Mouse (Mus musculus): ENCODE data around the gene Zscan25. TPM values are rescaled to one million over a fixed set of nuclear protein-coding genes. Genes with fewer than 3 reads are reported as not detected.

Gene Zscan25
- polyA plus RNA-seq, 1 experiment from 2014 or later, result 0.22 TPM

Other genes with a start within 250 kb of the Zscan25 start
- not detected in 2 replicates for gene Gm4871, start 247.7 kb upstream of the Zscan25 start, polyA plus RNA-seq (2015; fragmentation: Nextera tagmentation; extraction: Ambion mirVana)
- gene 1700018F24Rik, start 237.5 kb upstream of the Zscan25 start, polyA plus RNA-seq (2015; fragmentation: Nextera tagmentation; extraction: Ambion mirVana), result not detected in 2 replicates
- 52.2 and 52.3 TPM in 2 replicates for gene Arpc1a, start 196.7 kb upstream of the Zscan25 start, polyA plus RNA-seq (2015; fragmentation: Nextera tagmentation; extraction: Ambion mirVana)
- gene Kpna7, start 196.5 kb upstream of the Zscan25 start, polyA plus RNA-seq (2015; fragmentation: Nextera tagmentation; extraction: Ambion mirVana), result 0.14 and 0.17 TPM in 2 replicates
- 164 and 166 TPM in 2 replicates for gene Arpc1b, start 166.3 kb upstream of the Zscan25 start, polyA plus RNA-seq (2015; fragmentation: Nextera tagmentation; extraction: Ambion mirVana)
- gene Pdap1, start 140.3 kb upstream of the Zscan25 start, polyA plus RNA-seq (2015; fragmentation: Nextera tagmentation; extraction: Ambion mirVana), result 33.6 and 36.3 TPM in 2 replicates
- 111 and 125 TPM in 2 replicates for gene Bud31, start 140.1 kb upstream of the Zscan25 start, polyA plus RNA-seq (2015; fragmentation: Nextera tagmentation; extraction: Ambion mirVana)
- gene Ptcd1, start 113.4 kb upstream of the Zscan25 start, polyA plus RNA-seq (2015; fragmentation: Nextera tagmentation; extraction: Ambion mirVana), result 7.3 and 7.8 TPM in 2 replicates
- 22.7 and 24.0 TPM in 2 replicates for gene Cpsf4, start 113.3 kb upstream of the Zscan25 start, polyA plus RNA-seq (2015; fragmentation: Nextera tagmentation; extraction: Ambion mirVana)
- 454 and 484 TPM in 2 replicates for gene Atp5j2, start 88.4 kb upstream of the Zscan25 start, polyA plus RNA-seq (2015; fragmentation: Nextera tagmentation; extraction: Ambion mirVana)
- 6.9 and 7.9 TPM in 2 replicates for gene Zkscan14, start 78.6 kb upstream of the Zscan25 start, polyA plus RNA-seq (2015; fragmentation: Nextera tagmentation; extraction: Ambion mirVana)
- gene Zkscan5, start 75.9 kb upstream of the Zscan25 start, polyA plus RNA-seq (2015; fragmentation: Nextera tagmentation; extraction: Ambion mirVana), result 3.8 and 4.3 TPM in 2 replicates
- gene Zfp655, start 48.8 kb upstream of the Zscan25 start, polyA plus RNA-seq (2015; fragmentation: Nextera tagmentation; extraction: Ambion mirVana), result 18.8 and 19.3 TPM in 2 replicates
- gene Cyp3a57, start 64.8 kb downstream of the Zscan25 start, polyA plus RNA-seq (2015; fragmentation: Nextera tagmentation; extraction: Ambion mirVana), result 0.12 and 0.13 TPM in 2 replicates
- 7.6 and 7.9 TPM in 2 replicates for gene Cyp3a16, start 189.2 kb downstream of the Zscan25 start, polyA plus RNA-seq (2015; fragmentation: Nextera tagmentation; extraction: Ambion mirVana)